Mouse (Mus musculus) urinary bladder, adult 18-20 months (tissue): Measurements from ENCODE around the gene Zfp819.
"Not testable (repeated sequence)": the region's sequence is repeated elsewhere in the genome, so short reads cannot be mapped to it uniquely, and the experiment has no call there.

Experiments used
- DNase-seq, 2 experiments: peaks; one replicate each; pipeline ENCODE4 v3.0.0; 2022; ENCODE audit warnings: low spot score in 2 of 2, mixed read lengths in 2 of 2

The Zfp819 gene

GRCm38 (mm10) chr7:43642587-43642986, 35.6 kb downstream of the Zfp819 start:
- DNase-seq = no peak

- no peak for DNase-seq
These were observed 36.2 kb downstream of the Zfp819 start for GRCm38 (mm10) chr7:43643046-43643652.

GRCm38 (mm10) chr7:43652683-43653082, 45.7 kb downstream of the Zfp819 start:
- no peak for DNase-seq

GRCm38 (mm10) chr7:43654519-43654918, 47.5 kb downstream of the Zfp819 start:
- DNase-seq = no peak

- no peak for DNase-seq
These were observed 49.3 kb downstream of the Zfp819 start for GRCm38 (mm10) chr7:43656232-43656631.

- DNase-seq = no peak
These were observed 53.0 kb downstream of the Zfp819 start, which contains the start of gene Siglece for GRCm38 (mm10) chr7:43660002-43660401. Siglece (minus strand) TSS chr7:43660161.

- no peak for DNase-seq
These were observed 55.8 kb downstream of the Zfp819 start for GRCm38 (mm10) chr7:43662804-43663203.

- not testable (repeated sequence) for DNase-seq
These were observed 60.3 kb downstream of the Zfp819 start for GRCm38 (mm10) chr7:43667221-43667620.
